Mouse (Mus musculus) telencephalon, adult 2 months (tissue): ENCODE results near the gene 1810055G02Rik.

Experiments used
- DNase-seq: peaks from one replicate; pipeline ENCODE4 v3.0.0-alpha.2; 2011; ENCODE audit warnings: low read depth, low spot score

1810055G02Rik gene

DNA sequence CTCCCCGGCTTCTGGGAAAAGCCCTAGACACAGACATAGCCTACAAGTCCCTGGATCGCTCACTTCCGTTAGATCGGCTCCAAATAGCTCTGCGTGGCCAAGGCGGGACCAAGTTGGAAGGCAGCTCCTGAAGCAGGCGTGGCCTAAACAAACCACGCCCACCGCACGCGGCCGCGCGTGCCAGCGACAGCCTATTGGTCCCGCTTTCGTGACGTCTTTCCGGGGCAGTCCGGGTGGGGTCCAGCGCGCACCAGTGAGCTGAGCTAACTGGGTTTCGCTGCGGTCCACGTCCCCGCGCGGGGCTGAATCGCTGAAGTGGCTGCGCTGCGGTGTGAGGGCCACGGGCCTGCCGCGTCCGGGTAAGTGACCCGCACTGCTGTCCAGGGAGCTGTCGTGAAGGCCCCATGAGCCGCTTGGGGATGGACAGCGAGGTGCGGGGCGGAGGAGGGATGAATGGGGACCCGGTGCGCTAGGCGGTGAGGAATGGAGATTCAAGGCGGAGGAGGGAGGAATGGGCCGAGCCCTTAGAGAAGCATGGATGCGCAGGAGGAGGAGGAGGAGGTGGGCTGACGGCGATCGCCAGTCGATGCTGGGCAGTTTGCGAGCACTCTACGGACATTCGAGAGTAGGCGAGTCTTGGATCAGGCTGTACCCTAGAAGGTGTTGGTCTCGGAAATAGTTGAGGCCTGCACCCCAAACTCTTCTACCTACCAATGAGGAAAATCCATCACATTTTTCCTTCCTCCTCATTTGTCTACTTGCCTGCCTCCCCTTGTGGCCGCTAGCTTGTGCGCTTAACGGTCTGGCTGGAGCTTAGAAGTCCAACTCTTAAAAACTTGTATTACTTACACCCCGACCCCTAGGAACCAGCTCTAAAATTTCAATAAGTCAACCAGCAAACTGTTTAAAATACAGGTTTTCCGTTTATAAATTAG, at the start of gene 1810055G02Rik:
TSS of gene 1810055G02Rik (plus strand) at position 216 of the 935 bp plus-strand sequence.
- DNase-seq, result peak; percentile 95

DNA sequence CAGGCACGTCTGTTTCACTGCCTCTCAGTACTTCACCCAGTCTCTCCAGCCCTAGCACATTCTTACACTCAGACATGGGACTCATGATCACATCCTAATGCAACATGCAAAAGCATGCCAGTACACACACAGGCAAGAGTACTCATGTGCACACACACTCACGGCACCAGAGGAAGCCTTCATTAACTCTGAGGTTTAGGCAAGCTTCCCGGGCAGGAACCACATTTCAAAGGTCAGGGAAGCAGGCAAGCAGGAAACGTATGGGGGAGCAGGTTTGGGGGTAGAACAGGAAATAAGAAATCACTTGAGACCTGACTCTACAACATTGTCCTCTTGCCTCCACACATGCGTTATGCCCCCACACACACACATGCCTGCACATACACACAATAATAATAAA, 42.6 kb upstream of the 1810055G02Rik start:
- no peak for DNase-seq

GRCm38 (mm10) chr19:3666632-3667031, 41.5 kb upstream of the 1810055G02Rik start:
- no peak for DNase-seq

- no peak for DNase-seq
Observed at GRCm38 (mm10) chr19:3667155-3667895, 40.8 kb upstream of the 1810055G02Rik start.

- no peak for DNase-seq
Observed at GRCm38 (mm10) chr19:3667979-3668378, 40.1 kb upstream of the 1810055G02Rik start.

- DNase-seq, result no peak
Observed at GRCm38 (mm10) chr19:3668551-3668950, 39.5 kb upstream of the 1810055G02Rik start.

DNA sequence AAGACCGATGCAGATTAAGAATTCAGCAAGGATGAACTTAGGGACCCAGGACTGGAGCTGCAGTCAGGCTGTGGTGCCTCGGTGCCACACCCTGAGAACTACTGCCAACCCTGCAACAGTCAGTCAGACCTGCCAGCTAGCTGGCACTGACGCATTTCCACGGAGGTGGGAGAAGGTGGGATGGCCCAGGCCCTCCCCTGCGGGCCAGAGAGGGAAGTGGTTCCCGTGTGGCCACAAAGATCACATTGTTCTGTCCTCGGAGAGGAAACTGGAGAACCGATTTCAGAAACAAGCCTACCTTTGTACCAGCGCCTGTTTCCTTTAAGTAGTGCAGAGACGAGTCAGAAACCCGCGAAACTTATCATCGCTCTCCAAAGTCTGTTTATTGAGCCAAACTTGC, 39.0 kb upstream of the 1810055G02Rik start:
- no peak for DNase-seq

GRCm38 (mm10) chr19:3673149-3673548, 34.9 kb upstream of the 1810055G02Rik start:
- no peak for DNase-seq

DNA sequence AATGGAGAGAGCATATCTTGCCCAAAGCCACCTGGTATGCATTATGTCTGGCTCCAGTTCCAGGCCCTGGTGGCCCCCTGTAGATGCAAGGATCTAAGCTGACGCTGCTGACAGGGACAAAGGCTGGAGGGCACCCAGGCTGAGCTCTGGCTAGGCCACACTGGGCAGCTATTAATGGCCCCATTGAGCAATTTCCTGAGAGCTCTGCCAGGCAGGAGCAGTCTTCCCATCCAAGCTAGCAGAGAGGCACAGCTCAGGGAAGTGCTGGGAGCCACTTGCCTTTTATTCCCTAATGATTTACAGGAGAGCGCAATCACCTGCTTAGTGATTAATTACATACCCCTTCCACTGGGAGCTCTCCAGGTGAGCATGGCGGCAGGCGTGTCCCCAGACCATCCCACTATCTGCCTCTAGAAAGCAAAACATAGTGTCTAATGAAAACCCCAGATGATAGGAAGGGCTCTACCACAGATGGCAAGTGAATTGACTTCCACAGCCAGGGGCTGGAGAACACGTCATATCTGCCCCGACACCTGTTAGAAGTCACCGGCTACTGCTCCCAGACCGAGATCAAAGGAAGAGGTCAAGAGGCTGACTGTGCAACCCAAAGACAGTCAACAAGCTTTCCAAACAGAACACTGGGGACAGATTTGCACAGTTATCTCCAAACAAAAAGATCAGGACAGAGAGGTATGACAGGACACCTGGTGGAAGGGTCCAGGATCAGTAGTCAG, 33.8 kb upstream of the 1810055G02Rik start:
- no peak for DNase-seq

DNA sequence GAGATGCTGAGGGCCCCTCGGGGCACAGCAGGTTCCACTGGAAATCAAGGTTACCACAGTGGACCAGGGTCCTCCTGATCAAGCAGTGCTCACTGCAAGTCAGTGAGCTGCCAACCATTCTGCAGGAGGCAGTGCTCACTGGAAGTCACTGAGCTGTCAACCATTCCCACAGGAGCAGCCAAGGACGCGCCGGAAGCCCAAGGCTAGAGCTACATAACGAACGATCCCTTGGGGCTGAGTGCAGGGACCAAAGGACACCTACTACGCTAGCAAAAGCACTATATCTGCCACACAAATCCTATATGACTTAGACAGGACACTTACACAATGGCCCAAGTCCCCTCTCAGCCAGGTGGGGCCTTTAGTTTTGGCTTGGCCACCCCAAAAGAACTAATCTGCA, 27.4 kb upstream of the 1810055G02Rik start:
- DNase-seq, result no peak

GRCm38 (mm10) chr19:3681310-3681934, 26.7 kb upstream of the 1810055G02Rik start:
- DNase-seq, result no peak

GRCm38 (mm10) chr19:3684414-3684813, 23.7 kb upstream of the 1810055G02Rik start:
- DNase-seq, result no peak

- DNase-seq, result no peak
Observed at GRCm38 (mm10) chr19:3684957-3685580, 23.0 kb upstream of the 1810055G02Rik start.

GRCm38 (mm10) chr19:3685611-3686214, 22.4 kb upstream of the 1810055G02Rik start:
- DNase-seq, result no peak

DNA sequence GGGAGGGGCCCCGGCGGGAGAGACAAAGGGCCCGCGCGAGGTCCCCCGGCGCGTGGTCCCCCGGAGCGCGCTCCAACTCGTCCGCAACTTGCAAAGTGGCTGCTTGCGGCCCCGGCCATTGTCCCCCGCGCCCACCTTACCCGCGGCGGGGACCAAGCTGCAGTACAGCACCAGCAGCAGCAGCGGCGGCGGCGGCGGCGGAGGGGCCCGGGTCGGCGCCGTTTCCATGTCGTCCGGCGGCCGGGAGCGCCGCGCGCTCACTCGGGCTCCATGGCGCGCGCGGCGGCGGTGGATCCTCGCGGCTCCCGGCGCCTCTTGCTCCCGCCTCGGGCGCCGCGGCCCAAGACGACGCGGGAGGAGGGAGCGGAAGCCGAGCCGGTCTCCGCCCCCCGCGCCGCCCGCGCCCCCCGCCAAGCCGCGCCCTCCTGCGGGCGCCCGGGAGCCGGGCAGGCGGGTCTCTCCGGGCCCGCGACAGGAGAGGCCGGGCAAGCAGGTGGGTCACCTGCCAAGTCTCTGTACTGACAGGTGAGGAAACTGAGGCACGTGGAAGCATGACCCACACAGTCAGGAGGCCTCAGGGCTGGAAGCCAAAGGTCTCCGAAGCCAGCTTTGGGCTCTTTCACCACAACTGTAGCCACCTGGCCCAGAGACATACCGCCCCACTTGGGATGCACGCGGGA, 21.7 kb upstream of the 1810055G02Rik start, which contains the start of gene Lrp5:
TSS of gene Lrp5 (minus strand) at position 350 of the 680 bp plus-strand sequence.
- no peak for DNase-seq

- DNase-seq, result peak; percentile 45
Observed at GRCm38 (mm10) chr19:3687676-3688171, 20.4 kb upstream of the 1810055G02Rik start.

- no peak for DNase-seq
Observed at GRCm38 (mm10) chr19:3691337-3691736, 16.8 kb upstream of the 1810055G02Rik start.

DNA sequence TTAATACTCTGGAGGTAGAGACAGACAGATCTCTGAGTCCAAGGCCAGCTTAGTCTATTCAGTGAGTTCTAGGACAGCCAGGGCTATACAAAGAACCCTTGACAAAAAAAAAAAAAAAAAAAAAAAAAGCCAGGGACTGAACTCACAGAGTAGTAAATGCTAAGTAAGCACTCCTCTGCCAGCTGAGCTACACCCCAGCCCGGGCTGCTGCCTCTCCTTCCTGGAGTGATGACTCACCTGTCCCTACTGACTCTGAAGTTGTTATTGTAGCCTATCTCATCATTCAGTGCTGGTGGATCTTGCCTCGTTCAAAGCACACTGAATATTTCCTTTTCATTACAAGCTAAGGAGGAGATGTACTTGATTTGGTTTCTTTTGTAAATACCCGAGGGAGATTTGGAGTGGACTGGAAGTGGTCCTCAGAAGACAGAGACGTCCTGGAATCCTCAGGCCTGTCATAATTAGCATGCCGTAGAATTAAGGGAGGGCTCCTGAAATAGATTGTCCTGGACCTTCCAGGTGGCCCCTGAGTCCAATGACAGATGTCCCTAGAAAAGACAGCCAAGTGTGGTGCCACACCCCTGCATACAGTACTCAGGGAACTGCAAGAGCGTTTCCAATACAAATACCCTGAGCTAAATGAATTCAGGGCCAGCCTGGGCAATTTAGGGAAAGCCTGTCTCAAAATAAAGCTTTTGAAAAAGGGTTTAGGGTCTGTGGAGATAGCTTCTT, 15.5 kb upstream of the 1810055G02Rik start:
- no peak for DNase-seq

DNA sequence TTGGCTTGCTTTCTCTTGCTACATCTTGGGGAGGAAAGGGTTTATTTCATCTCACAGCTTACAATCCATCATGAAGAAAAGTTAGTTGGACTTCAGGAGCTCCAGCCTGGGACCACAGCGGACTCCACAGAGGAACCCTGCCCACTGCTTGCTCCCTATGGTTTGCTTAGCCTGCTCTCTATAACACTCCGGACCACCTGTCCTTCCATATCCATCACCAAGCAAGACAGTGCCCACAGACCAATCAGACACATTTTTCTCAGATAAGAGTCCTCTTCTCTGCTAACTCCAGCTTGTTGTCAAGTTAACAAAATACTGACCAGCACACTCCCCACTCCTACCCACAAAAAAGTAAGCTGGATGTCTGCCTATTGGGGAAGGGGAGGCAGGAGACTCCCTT, 13.6 kb upstream of the 1810055G02Rik start:
- no peak for DNase-seq
